Mouse (Mus musculus) hindbrain, postnatal 0 days (tissue): Measurements from ENCODE around the gene Ntm. TPM values are rescaled to one million over a fixed set of nuclear protein-coding genes. Genes with fewer than 3 reads are reported as not detected.
A peak's percentile ranks its signal among the peaks of the same experiment; 100 is the strongest.

Experiments used
- ATAC-seq: fragments of 200-750 bp; cut with Nextera tagmentation; 2 replicates; pipeline ENCODE4 v1.8.0; 2017; ENCODE audit warnings: mild to moderate bottlenecking, moderate TSS enrichment, moderate library complexity
- DNase-seq: peaks from one replicate; pipeline ENCODE4 v3.0.0-alpha.2; 2015; ENCODE audit warnings: low spot score
- H3K27ac ChIP-seq: fragments of 300-500 bp; sonication (generic); 2 replicates; pipeline ENCODE4 v1.5.1; 2014; ENCODE audit warnings: mild to moderate bottlenecking
- H3K27me3 ChIP-seq: fragments of 300-500 bp; sonication (generic); 2 replicates; pipeline ENCODE4 v1.6.1; 2014; ENCODE audit warnings: low read length, mixed read lengths; ENCODE audit not compliant: insufficient read depth
- H3K36me3 ChIP-seq: fragments of 300-500 bp; sonication (generic); 2 replicates; pipeline ENCODE4 v1.6.1; 2014; ENCODE audit warnings: low read length, mixed read lengths; ENCODE audit not compliant: insufficient read depth
- H3K4me1 ChIP-seq: fragments of 300-500 bp; sonication (generic); 2 replicates; pipeline ENCODE4 v1.6.1; 2014; ENCODE audit warnings: antibody characterized with exemption, low read length, mixed read lengths; ENCODE audit not compliant: insufficient read depth
- H3K4me2 ChIP-seq: fragments of 300-500 bp; sonication (generic); 2 replicates; pipeline ENCODE4 v1.6.1; 2014; ENCODE audit warnings: low read depth, mild to moderate bottlenecking, low read length, moderate library complexity, mixed read lengths
- H3K4me3 ChIP-seq: fragments of 300-500 bp; sonication (generic); 2 replicates; pipeline ENCODE4 v1.5.1; 2014; ENCODE audit warnings: low read length
- H3K9ac ChIP-seq: fragments of 300-500 bp; sonication (generic); replicated peaks from 2 replicates; pipeline ENCODE4 v1.6.1; 2014; ENCODE audit warnings: mild to moderate bottlenecking, low read length, moderate library complexity, mixed read lengths
- H3K9me3 ChIP-seq: fragments of 300-500 bp; sonication (generic); 2 replicates; pipeline ENCODE4 v1.6.1; 2016; ENCODE audit warnings: low read length, mixed read lengths
- CTCF ChIP-seq: IDR thresholded peaks from 2 replicates; pipeline ENCODE4 v1.5.1; 2016; ENCODE audit warnings: antibody characterized with exemption, control low read depth, low read depth
- WGBS: fragments of 180-500 bp; shearing (Covaris S2); extraction: QIAGEN DNeasy Blood & Tissue Kit; methylation state at CpG from one replicate; pipeline ENCODE4 v1.1.7; 2014; 5-methylcytosine and 5-hydroxymethylcytosine counted together
- polyA plus RNA-seq: library from polyadenylated mRNA; unstranded; fragments of >200 nt; fragmentation: Nextera tagmentation; extraction: Ambion mirVana; gene quantifications from 2 replicates; pipeline ENCODE4 v1.2.1, GENCODE M21; 2015
- total RNA-seq: library from RNA; depleted of rRNA; stranded (reverse); fragments of >200 nt; gene quantifications from 2 replicates; pipeline ENCODE4 v1.2.3, GENCODE M21; 2014

Ntm gene
- total and polyA plus RNA-seq, 2 experiments from 2014 or later = 208 to 268 TPM

- 7% methylated on average over 2 of the region's 2 CpGs for WGBS
- no peak for TF ChIP-seq CTCF
- Histone ChIP-seq H3K27ac (no peak overlapping the region), H3K9ac (no peak overlapping the region), H3K9me3 (no peaks in the 10 kb centered on the region), H3K4me1 (peaks cover 18% of the 10 kb centered on the region), H3K4me3 (no peak overlapping the region), H3K27me3 (no peaks in the 10 kb centered on the region), H3K36me3 (no peaks in the 10 kb centered on the region), H3K4me2 (no peak overlapping the region)
- ATAC-seq = no peak
- peak; percentile 22 for DNase-seq
Observed at GRCm38 (mm10) chr9:29202196-29202595, 760.7 kb downstream of the Ntm start.

GRCm38 (mm10) chr9:29201163-29202053 lies 761.5 kb downstream of the Ntm start:
- Histone ChIP-seq H3K4me2 (no peak overlapping the region), H3K4me1 (peaks cover 23% of the 10 kb centered on the region), H3K9me3 (no peaks in the 10 kb centered on the region), H3K27me3 (no peaks in the 10 kb centered on the region), H3K27ac (no peak overlapping the region), H3K9ac (no peak overlapping the region), H3K4me3 (no peak overlapping the region), H3K36me3 (no peaks in the 10 kb centered on the region)
- WGBS = 42% methylated on average over 14 of the region's 14 CpGs
- DNase-seq (peak; percentile 88), ATAC-seq (peak; percentile 78)
- peak; percentile 80 for TF ChIP-seq CTCF

- no peak overlapping the region for H3K4me2 ChIP-seq
- H3K4me3 ChIP-seq = no peak overlapping the region
- 37% methylated on average over 3 of the region's 3 CpGs for WGBS
- H3K36me3 ChIP-seq = no peaks in the 10 kb centered on the region
- TF ChIP-seq CTCF = no peak
- no peaks in the 10 kb centered on the region for H3K9me3 ChIP-seq
- no peak overlapping the region for H3K9ac ChIP-seq
- peaks cover 12% of the 10 kb centered on the region for H3K4me1 ChIP-seq
- H3K27ac ChIP-seq = no peak overlapping the region
- no peaks in the 10 kb centered on the region for H3K27me3 ChIP-seq
- peak; percentile 59 for DNase-seq
- ATAC-seq = no peak
Observed at GRCm38 (mm10) chr9:29197046-29197445, 765.9 kb downstream of the Ntm start.

GRCm38 (mm10) chr9:29194265-29194664 lies 768.7 kb downstream of the Ntm start:
- H3K9ac ChIP-seq = no peak overlapping the region
- 64% methylated on average over 2 of the region's 2 CpGs for WGBS
- no peak overlapping the region for H3K4me3 ChIP-seq
- no peaks in the 10 kb centered on the region for H3K27me3 ChIP-seq
- no peak for DNase-seq
- peaks cover 9% of the 10 kb centered on the region; the same call in 1 of the 2 replicates for H3K4me1 ChIP-seq
- no peak overlapping the region for H3K27ac ChIP-seq
- H3K9me3 ChIP-seq = no peaks in the 10 kb centered on the region
- no peak overlapping the region for H3K4me2 ChIP-seq
- no peak for TF ChIP-seq CTCF
- H3K36me3 ChIP-seq = no peaks in the 10 kb centered on the region
- no peak for ATAC-seq

- WGBS = 77% methylated on average over 5 of the region's 5 CpGs
Observed at GRCm38 (mm10) chr9:29183011-29183410, 779.9 kb downstream of the Ntm start.

GRCm38 (mm10) chr9:29181661-29182060 lies 781.3 kb downstream of the Ntm start:
- no peak for DNase-seq
- no peak overlapping the region for H3K27ac ChIP-seq

More at GRCm38 (mm10) chr9:29183011-29183410, 779.9 kb downstream of the Ntm start:
- Histone ChIP-seq H3K4me3 (no peak overlapping the region), H3K4me2 (no peak overlapping the region), H3K9me3 (no peaks in the 10 kb centered on the region), H3K36me3 (no peaks in the 10 kb centered on the region), H3K4me1 (no peaks in the 10 kb centered on the region), H3K9ac (no peak overlapping the region), H3K27ac (no peak overlapping the region), H3K27me3 (no peaks in the 10 kb centered on the region)
- DNase-seq (no peak), ATAC-seq (no peak)
- TF ChIP-seq CTCF = no peak

GRCm38 (mm10) chr9:29165731-29166130 lies 797.2 kb downstream of the Ntm start:
- ATAC-seq (no peak), DNase-seq (no peak)
- Histone ChIP-seq H3K27me3 (no peaks in the 10 kb centered on the region), H3K9ac (no peak overlapping the region), H3K4me1 (no peaks in the 10 kb centered on the region), H3K4me2 (no peak overlapping the region), H3K36me3 (no peaks in the 10 kb centered on the region), H3K9me3 (no peaks in the 10 kb centered on the region), H3K27ac (no peak overlapping the region), H3K4me3 (no peak overlapping the region)
- WGBS = 72% methylated on average over 2 of the region's 2 CpGs
- TF ChIP-seq CTCF = no peak

More at GRCm38 (mm10) chr9:29181661-29182060, 781.3 kb downstream of the Ntm start:
- ATAC-seq = no peak
- Histone ChIP-seq H3K9ac (no peak overlapping the region), H3K27me3 (no peaks in the 10 kb centered on the region), H3K4me3 (no peak overlapping the region), H3K36me3 (no peaks in the 10 kb centered on the region), H3K4me1 (no peaks in the 10 kb centered on the region), H3K9me3 (no peaks in the 10 kb centered on the region), H3K4me2 (no peak overlapping the region)
- TF ChIP-seq CTCF = no peak
- 96% methylated on average over 2 of the region's 2 CpGs for WGBS
